Mouse (Mus musculus): ENCODE data around the gene G6pc3. TPM values are rescaled to one million over a fixed set of nuclear protein-coding genes. Genes with fewer than 3 reads are reported as not detected.

Gene G6pc3
- total and polyA plus RNA-seq, 2 experiments from 2014 or later: 18.7 to 55.5 TPM

DNA sequence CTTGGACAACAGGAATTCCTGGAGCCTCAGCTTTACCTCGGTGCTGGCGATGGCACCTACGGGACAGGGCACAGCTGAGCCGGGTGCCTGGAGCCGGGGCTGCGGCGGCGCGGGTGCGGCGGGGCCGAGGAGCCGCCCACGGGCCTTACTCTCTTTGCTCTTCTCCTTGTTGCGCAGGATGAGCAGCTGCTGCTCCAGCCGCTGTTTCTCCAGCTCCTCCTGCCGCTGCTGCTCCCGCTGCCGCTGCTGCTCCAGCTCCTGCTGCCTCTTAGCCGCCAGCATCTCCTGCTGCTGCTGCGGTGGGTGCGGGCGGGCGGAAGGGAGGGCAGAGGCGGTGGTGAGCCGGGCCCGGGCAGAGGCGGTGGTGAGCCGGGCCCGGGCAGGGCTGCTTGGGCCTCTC lies 17.1 kb downstream of the G6pc3 start:
- Histone ChIP-seq H3K9ac (replicated peaks; ENCODE audit: low read depth, low read length) (no peak overlapping the region), H3K4me3 (ENCODE audit: low read depth, low read length) (no peak overlapping the region), H3K27ac (ENCODE audit: low read depth) (no peak overlapping the region), H3K4me1 (ENCODE audit: control insufficient read depth, insufficient read depth) (peaks cover 34% of the 10 kb centered on the region), H3K9me3 (replicated peaks; ENCODE audit: control insufficient read depth, low read length) (no peaks in the 10 kb centered on the region), H3K4me2 (ENCODE audit: low read depth, low read length) (no peak overlapping the region), H3K36me3 (replicated peaks; ENCODE audit: control insufficient read depth, insufficient read depth, low read length) (peaks cover 43% of the 10 kb centered on the region), H3K27me3 (ENCODE audit: control insufficient read depth, insufficient read depth, low read length) (no peaks in the 10 kb centered on the region)
- no peak for DNase-seq (ENCODE audit: low spot score)
- no peak for TF ChIP-seq CTCF (IDR thresholded peaks at IDR 0.05; ENCODE audit: low read depth)
- TF ChIP-seq EP300 (IDR thresholded peaks at IDR 0.05; ENCODE audit: low read depth): no peak
- no peak for ATAC-seq (ENCODE audit: insufficient read depth, low read depth)
- 80% methylated on average over 30 of the region's 30 CpGs for WGBS

DNA sequence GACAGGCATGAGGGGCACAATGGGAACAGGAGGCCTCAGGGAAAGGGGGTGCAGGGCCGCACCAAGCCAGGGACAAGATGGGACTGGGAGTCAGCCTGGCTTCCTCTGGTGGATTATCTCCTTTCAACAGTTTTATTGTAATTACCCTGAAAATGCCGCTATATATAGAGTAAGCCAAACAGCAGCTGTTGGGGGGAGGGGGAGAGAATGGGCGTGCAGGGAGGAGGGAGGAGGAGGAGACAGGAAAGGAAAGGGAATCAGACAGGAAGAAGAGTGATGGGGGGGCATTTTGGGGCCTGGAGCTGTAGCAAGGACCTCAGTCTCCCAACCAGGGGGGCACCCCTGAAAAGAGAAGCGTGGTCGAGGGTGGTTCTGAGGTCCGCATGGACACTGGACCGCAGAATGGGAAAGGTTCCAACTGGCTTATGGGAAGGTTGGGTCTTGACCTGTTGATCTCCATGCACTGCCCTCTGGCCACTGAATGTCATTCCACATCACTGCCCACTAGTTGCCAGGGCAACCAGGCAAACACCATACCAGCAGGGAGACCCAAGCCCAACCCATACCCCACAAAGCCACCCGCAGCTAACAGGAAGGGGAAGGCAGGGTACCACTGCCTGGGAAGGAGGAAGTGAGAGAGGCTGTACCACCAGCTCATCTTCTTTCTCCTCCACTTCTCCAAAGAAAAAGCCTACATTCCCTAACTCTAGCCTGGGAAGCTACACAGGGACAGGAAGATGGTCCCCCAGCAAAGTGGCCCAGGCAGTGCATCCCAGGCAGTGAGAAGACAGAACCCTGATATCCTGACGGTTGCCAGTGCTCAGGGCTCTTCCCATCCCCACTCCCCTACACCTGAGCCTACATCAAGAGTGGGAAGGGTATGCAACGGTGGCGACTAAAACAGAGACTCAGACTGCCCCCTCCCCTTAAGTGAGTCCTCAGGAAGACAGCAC lies 18.7 kb downstream of the G6pc3 start:
- Histone ChIP-seq H3K4me2 (ENCODE audit: low read depth, low read length) (peak overlapping the region; percentile 25; the same call in 1 of the 2 replicates), H3K9ac (replicated peaks; ENCODE audit: low read depth, low read length) (no peak overlapping the region; the same call in 1 of the 2 replicates)
- peak; percentile 31 for ATAC-seq (ENCODE audit: insufficient read depth, low read depth)

DNA sequence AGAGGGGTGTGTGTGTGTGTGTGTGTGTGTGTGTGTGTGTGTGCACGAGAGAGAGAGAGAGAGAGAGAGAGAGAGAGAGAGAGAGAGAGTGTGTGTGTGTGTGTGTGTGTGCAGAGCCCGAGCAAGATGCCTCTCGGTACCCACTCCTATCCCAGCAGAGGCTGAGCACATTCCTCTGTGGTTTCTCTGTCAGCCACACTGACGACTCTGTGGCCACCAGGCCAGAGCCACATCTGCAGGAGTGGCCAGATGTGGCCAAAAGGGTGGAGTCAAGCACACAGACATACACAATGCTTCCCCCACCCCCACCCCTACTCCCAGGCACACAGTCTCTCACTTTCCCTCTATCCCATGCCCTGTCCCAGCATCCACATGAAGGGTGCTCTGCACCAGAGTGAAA lies 19.4 kb downstream of the G6pc3 start:
- DNase-seq (ENCODE audit: low spot score): no peak
- peaks cover 50% of the 10 kb centered on the region for H3K4me1 ChIP-seq (ENCODE audit: control insufficient read depth, insufficient read depth)

More for the DNA sequence above, 18.7 kb downstream of the G6pc3 start:
- Histone ChIP-seq H3K27ac (ENCODE audit: low read depth) (peak overlapping the region; percentile 59), H3K9me3 (replicated peaks; ENCODE audit: control insufficient read depth, low read length) (no peaks in the 10 kb centered on the region), H3K36me3 (replicated peaks; ENCODE audit: control insufficient read depth, insufficient read depth, low read length) (peaks cover 27% of the 10 kb centered on the region), H3K4me1 (ENCODE audit: control insufficient read depth, insufficient read depth) (peaks cover 43% of the 10 kb centered on the region), H3K27me3 (ENCODE audit: control insufficient read depth, insufficient read depth, low read length) (no peaks in the 10 kb centered on the region), H3K4me3 (ENCODE audit: low read depth, low read length) (no peak overlapping the region)
- TF ChIP-seq EP300 (IDR thresholded peaks at IDR 0.05; ENCODE audit: low read depth) (no peak), CTCF (IDR thresholded peaks at IDR 0.05; ENCODE audit: low read depth) (no peak)
- peak; percentile 54 for DNase-seq (ENCODE audit: low spot score)
- 25% methylated on average over 10 of the region's 11 CpGs for WGBS

DNA sequence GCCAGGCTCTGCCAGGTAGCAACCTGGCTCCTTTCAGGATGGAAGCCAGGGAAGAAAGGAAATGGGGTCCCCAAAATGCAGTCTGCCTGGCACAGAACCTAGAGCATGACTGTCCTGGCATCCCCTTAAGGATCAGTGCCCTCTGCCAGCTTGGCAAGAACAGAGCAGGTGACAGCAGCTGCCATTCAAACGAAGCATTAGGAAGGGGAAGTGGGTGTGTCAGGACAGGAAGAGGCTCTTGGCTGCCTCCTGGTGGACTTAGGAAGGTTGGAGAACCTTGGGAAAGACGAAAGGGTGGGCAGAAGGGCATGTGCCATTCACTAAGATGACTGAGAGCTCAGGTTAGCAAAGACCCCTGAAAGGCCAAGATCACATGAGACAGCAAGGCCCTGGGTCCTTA lies 20.3 kb downstream of the G6pc3 start:
- H3K9me3 ChIP-seq (replicated peaks; ENCODE audit: control insufficient read depth, low read length): no peaks in the 10 kb centered on the region
- no peak overlapping the region for H3K9ac ChIP-seq (replicated peaks; ENCODE audit: low read depth, low read length)
- no peaks in the 10 kb centered on the region for H3K27me3 ChIP-seq (ENCODE audit: control insufficient read depth, insufficient read depth, low read length)
- H3K4me3 ChIP-seq (ENCODE audit: low read depth, low read length): no peak overlapping the region
- WGBS: 16% methylated on average over 2 of the region's 2 CpGs
- peaks cover 59% of the 10 kb centered on the region for H3K4me1 ChIP-seq (ENCODE audit: control insufficient read depth, insufficient read depth)
- ATAC-seq (ENCODE audit: insufficient read depth, low read depth) (no peak), DNase-seq (ENCODE audit: low spot score) (peak; percentile 59)
- H3K36me3 ChIP-seq (replicated peaks; ENCODE audit: control insufficient read depth, insufficient read depth, low read length): peaks cover 14% of the 10 kb centered on the region
- TF ChIP-seq CTCF (IDR thresholded peaks at IDR 0.05; ENCODE audit: low read depth): peak; percentile 59
- no peak for TF ChIP-seq EP300 (IDR thresholded peaks at IDR 0.05; ENCODE audit: low read depth)
- no peak overlapping the region for H3K4me2 ChIP-seq (ENCODE audit: low read depth, low read length)
- no peak overlapping the region for H3K27ac ChIP-seq (ENCODE audit: low read depth)

More for the DNA sequence above, 19.4 kb downstream of the G6pc3 start:
- no peak overlapping the region for H3K4me2 ChIP-seq (ENCODE audit: low read depth, low read length)
- H3K9ac ChIP-seq (replicated peaks; ENCODE audit: low read depth, low read length): no peak overlapping the region
- no peaks in the 10 kb centered on the region for H3K9me3 ChIP-seq (replicated peaks; ENCODE audit: control insufficient read depth, low read length)
- no peaks in the 10 kb centered on the region for H3K27me3 ChIP-seq (ENCODE audit: control insufficient read depth, insufficient read depth, low read length)
- no peak; the same call in 1 of the 2 replicates for ATAC-seq (ENCODE audit: insufficient read depth, low read depth)
- peaks cover 22% of the 10 kb centered on the region for H3K36me3 ChIP-seq (replicated peaks; ENCODE audit: control insufficient read depth, insufficient read depth, low read length)
- no peak overlapping the region for H3K4me3 ChIP-seq (ENCODE audit: low read depth, low read length)
- 18% methylated on average over 3 of the region's 4 CpGs for WGBS
- H3K27ac ChIP-seq (ENCODE audit: low read depth): peak overlapping the region; percentile 52; the same call in 1 of the 2 replicates
- no peak for TF ChIP-seq EP300 (IDR thresholded peaks at IDR 0.05; ENCODE audit: low read depth)
- TF ChIP-seq CTCF (IDR thresholded peaks at IDR 0.05; ENCODE audit: low read depth): no peak

DNA sequence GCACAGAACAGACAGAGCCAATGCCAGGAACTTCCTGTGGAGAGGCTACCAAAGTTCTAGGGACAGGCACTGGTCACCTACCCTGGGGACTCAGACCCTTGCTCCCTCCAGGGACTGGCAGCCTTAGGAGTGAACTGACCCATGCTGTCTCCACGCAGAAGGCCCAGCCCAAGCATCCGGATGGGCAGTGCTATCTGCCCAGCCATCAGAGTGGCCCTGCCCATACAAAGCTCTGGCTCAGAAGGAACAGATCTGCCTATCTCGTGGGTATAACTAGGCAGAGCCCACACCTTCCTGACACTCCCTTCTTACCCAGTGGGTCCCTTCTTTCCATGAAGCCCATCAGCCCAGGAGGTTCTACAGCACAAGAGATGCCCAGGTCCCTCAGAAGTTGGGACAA lies 20.8 kb downstream of the G6pc3 start:
- Histone ChIP-seq H3K36me3 (replicated peaks; ENCODE audit: control insufficient read depth, insufficient read depth, low read length) (peaks cover 14% of the 10 kb centered on the region), H3K4me3 (ENCODE audit: low read depth, low read length) (no peak overlapping the region), H3K4me2 (ENCODE audit: low read depth, low read length) (no peak overlapping the region), H3K27ac (ENCODE audit: low read depth) (no peak overlapping the region), H3K27me3 (ENCODE audit: control insufficient read depth, insufficient read depth, low read length) (no peaks in the 10 kb centered on the region), H3K4me1 (ENCODE audit: control insufficient read depth, insufficient read depth) (peaks cover 63% of the 10 kb centered on the region), H3K9me3 (replicated peaks; ENCODE audit: control insufficient read depth, low read length) (no peaks in the 10 kb centered on the region), H3K9ac (replicated peaks; ENCODE audit: low read depth, low read length) (no peak overlapping the region)
- ATAC-seq (ENCODE audit: insufficient read depth, low read depth): no peak
- no peak for TF ChIP-seq CTCF (IDR thresholded peaks at IDR 0.05; ENCODE audit: low read depth)
- TF ChIP-seq EP300 (IDR thresholded peaks at IDR 0.05; ENCODE audit: low read depth): no peak
- peak; percentile 3 for DNase-seq (ENCODE audit: low spot score)
- WGBS: 54% methylated on average over 3 of the region's 3 CpGs
